Mouse (Mus musculus): ENCODE measurements around the gene Olfr1367.

- TF ChIP-seq CTCF (conservative IDR thresholded peaks at IDR 0.05; ENCODE audit: low read length) (no peak), NANOG (IDR thresholded peaks at IDR 0.05; ENCODE audit: borderline replicate concordance, low read length) (no peak)
Measured at GRCm38 (mm10) chr13:21395623-21396022, 48.9 kb downstream of the Olfr1367 start.

All from E14TG2a.4 (cell line).